Mouse (Mus musculus): ENCODE measurements at regions not wholly inside any gene's neighbourhood (a gene's known extent, or its start where the extent isn't known, plus 50 kb on each side); places are given as distances from the start of the nearest gene placed in this dataset.

DNA sequence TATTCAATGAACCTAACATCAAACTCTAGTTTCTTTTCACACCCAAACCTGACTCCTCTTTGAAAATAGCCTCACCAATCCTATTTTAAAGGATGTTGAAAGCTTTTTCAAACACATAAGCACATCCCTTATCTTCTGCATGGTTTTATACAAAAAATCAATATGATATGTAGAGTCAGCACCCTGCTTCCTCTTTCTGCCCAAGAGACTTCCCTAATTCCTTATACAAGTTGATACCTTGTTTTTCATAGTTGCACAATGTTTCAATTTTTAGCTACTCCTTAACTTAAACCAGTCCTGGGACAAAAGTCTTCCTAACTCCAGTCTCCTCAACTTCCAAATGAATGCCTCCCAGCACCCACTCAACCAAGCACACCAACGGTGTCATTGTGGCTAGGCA is 266.1 kb upstream of the Dynlrb2 start:
- no peaks in the 10 kb centered on the region for H3K36me3 ChIP-seq (ENCODE audit: control insufficient read depth, insufficient read depth, low read length)
- H3K27me3 ChIP-seq (replicated peaks; ENCODE audit: control insufficient read depth, insufficient read depth, low read length) = no peaks in the 10 kb centered on the region
- no peaks in the 10 kb centered on the region for H3K9me3 ChIP-seq (ENCODE audit: control insufficient read depth, low read length)
- ATAC-seq = no peak
- WGBS = 97% methylated on average over 1 of the region's 1 CpGs
- H3K27ac ChIP-seq (ENCODE audit: low read depth, low read length) = no peak overlapping the region
- H3K4me1 ChIP-seq (ENCODE audit: control insufficient read depth, insufficient read depth, low read depth, low read length) = no peaks in the 10 kb centered on the region; the same call in 1 of the 2 replicates
- H3K4me3 ChIP-seq (ENCODE audit: low read length) = no peak overlapping the region
- no peak overlapping the region for H3K4me2 ChIP-seq (ENCODE audit: low read length)
- H3K9ac ChIP-seq (ENCODE audit: low read depth, low read length) = no peak overlapping the region

DNA sequence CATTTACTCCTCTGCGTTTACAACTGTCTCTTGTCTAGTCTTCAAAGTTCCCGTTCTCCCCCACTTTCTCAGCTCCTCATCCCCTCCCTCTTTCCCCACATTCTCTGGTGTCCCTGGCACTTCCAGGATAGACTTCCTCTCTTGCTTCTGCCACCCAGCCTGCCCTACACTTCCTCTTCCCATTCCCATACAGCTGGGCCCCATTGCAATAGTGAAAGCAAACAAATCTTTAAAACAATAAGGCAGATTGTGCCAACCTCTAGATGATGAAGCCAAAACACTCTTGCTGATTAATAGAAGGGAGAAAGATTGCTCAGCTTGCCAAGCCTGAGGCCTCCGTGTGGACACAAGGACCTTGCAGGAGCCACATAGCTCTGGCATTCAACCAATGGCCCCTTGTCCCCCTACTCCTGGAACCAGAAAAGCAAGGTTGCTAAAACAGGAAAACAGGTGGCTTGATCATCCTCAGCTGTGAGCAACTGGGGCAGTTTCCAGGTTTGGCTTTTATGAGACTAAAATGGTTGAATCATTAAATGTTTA is 267.1 kb upstream of the Dynlrb2 start:
- H3K27me3 ChIP-seq (replicated peaks; ENCODE audit: control insufficient read depth, insufficient read depth, low read length) = no peaks in the 10 kb centered on the region
- ATAC-seq = no peak
- no peak overlapping the region for H3K4me3 ChIP-seq (ENCODE audit: low read length)
- H3K4me1 ChIP-seq (ENCODE audit: control insufficient read depth, insufficient read depth, low read depth, low read length) = no peaks in the 10 kb centered on the region
- no peak overlapping the region for H3K27ac ChIP-seq (ENCODE audit: low read depth, low read length)
- no peak overlapping the region for H3K9ac ChIP-seq (ENCODE audit: low read depth, low read length)
- WGBS = 75% methylated on average over 3 of the region's 3 CpGs
- no peak overlapping the region for H3K4me2 ChIP-seq (ENCODE audit: low read length)
- H3K9me3 ChIP-seq (ENCODE audit: control insufficient read depth, low read length) = no peaks in the 10 kb centered on the region
- no peaks in the 10 kb centered on the region for H3K36me3 ChIP-seq (ENCODE audit: control insufficient read depth, insufficient read depth, low read length)

DNA sequence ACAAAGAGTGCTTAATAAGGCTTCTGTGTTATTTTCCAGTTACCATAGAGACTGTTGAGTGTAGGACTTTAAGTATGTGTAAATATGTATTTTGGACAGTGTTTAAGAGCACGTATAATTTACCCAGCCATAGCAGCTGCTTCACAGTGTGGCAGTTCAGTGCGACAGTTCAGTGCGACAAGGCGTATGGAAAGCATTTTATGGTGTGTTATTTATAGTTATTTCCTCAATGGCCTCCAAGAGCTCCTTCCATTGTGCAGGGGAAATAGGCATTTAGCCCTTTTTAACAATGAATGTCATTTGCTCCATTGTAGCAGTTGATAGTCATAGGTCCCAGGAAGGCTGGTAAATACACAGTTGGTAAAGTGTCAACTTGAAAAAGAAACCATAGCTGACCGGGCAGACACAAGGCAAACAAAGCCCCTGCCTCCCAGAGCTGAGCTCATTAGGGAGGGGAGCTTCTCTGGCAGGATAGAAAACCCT is 275.1 kb upstream of the Dynlrb2 start:
- Histone ChIP-seq H3K27ac (ENCODE audit: low read depth, low read length) (no peak overlapping the region), H3K4me3 (ENCODE audit: low read length) (no peak overlapping the region), H3K36me3 (ENCODE audit: control insufficient read depth, insufficient read depth, low read length) (no peaks in the 10 kb centered on the region), H3K9me3 (ENCODE audit: control insufficient read depth, low read length) (no peaks in the 10 kb centered on the region), H3K9ac (ENCODE audit: low read depth, low read length) (no peak overlapping the region), H3K4me1 (ENCODE audit: control insufficient read depth, insufficient read depth, low read depth, low read length) (no peaks in the 10 kb centered on the region), H3K27me3 (replicated peaks; ENCODE audit: control insufficient read depth, insufficient read depth, low read length) (no peaks in the 10 kb centered on the region), H3K4me2 (ENCODE audit: low read length) (no peak overlapping the region)
- WGBS = 15% methylated on average over 5 of the region's 5 CpGs
- no peak for ATAC-seq

DNA sequence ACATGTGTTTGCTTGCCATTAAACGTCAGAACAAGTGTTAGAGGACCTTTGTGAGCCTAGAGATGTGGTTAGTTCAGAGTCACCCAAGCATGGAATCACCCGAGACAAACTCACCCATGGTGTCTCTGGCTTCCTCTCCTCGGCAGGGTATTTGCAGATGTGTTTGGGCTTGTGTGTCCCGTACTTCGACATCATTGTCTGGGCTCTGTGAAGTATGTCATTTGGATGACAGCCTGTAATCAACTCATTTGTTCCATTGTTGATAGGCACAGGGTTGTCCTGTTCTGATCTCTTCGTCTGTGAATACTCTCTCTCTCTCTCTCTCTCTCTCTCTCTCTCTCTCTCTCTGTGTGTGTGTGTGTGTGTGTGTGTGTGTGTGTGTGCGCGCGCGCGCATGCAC is 277.8 kb upstream of the Dynlrb2 start:
- WGBS = 65% methylated on average over 11 of the region's 11 CpGs
- H3K9me3 ChIP-seq (ENCODE audit: control insufficient read depth, low read length) = no peaks in the 10 kb centered on the region
- H3K4me1 ChIP-seq (ENCODE audit: control insufficient read depth, insufficient read depth, low read depth, low read length) = no peaks in the 10 kb centered on the region
- H3K27me3 ChIP-seq (replicated peaks; ENCODE audit: control insufficient read depth, insufficient read depth, low read length) = no peaks in the 10 kb centered on the region
- H3K4me2 ChIP-seq (ENCODE audit: low read length) = no peak overlapping the region
- no peak for ATAC-seq
- H3K4me3 ChIP-seq (ENCODE audit: low read length) = no peak overlapping the region
- no peaks in the 10 kb centered on the region for H3K36me3 ChIP-seq (ENCODE audit: control insufficient read depth, insufficient read depth, low read length)
- no peak overlapping the region for H3K27ac ChIP-seq (ENCODE audit: low read depth, low read length)
- no peak overlapping the region for H3K9ac ChIP-seq (ENCODE audit: low read depth, low read length)

DNA sequence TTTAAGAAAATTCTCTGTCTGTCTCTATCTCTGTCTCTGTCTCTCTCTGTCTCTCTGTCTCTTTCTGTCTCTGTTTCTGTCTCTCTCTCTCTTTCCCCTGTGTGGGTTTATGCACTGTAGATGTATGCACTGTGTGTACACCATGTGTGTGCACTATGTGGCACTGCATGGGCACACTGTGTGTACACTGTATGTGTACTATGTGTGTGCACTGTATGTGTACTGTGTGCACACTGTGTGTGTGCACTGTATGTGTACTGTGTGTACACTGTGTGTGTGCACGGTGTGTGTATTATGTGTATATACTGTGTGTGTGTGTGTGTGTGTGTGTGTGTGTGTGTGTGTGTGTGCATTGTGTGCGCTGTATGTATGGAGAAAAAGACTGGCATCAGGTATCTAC is 281.5 kb upstream of the Dynlrb2 start:
- no peak overlapping the region for H3K4me2 ChIP-seq (ENCODE audit: low read length)
- no peak overlapping the region for H3K27ac ChIP-seq (ENCODE audit: low read depth, low read length)
- no peaks in the 10 kb centered on the region for H3K4me1 ChIP-seq (ENCODE audit: control insufficient read depth, insufficient read depth, low read depth, low read length)
- no peak overlapping the region for H3K4me3 ChIP-seq (ENCODE audit: low read length)
- ATAC-seq = no peak
- H3K9me3 ChIP-seq (ENCODE audit: control insufficient read depth, low read length) = no peaks in the 10 kb centered on the region
- no peak overlapping the region for H3K9ac ChIP-seq (ENCODE audit: low read depth, low read length)
- no peaks in the 10 kb centered on the region for H3K36me3 ChIP-seq (ENCODE audit: control insufficient read depth, insufficient read depth, low read length)
- H3K27me3 ChIP-seq (replicated peaks; ENCODE audit: control insufficient read depth, insufficient read depth, low read length) = no peaks in the 10 kb centered on the region
- 100% methylated on average over 2 of the region's 2 CpGs for WGBS

DNA sequence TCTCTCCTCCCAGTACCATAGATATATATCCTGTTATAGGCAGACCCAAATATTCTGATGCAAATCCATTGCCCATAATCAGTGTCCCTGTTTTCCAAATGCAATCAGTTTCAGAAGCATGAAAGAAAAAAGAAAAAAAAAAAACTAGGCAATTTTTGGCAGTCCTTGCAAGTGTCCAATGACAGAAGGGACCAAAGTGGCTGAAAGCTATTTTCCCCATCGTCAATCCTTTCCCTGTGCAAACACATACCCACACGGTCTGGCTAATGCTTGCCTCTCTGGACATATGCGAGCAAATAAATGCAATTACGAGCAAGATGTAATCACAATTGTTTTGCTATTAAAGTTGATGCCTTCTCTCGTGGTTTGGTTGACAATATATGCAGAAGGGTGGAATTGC is 288.9 kb upstream of the Dynlrb2 start:
- no peaks in the 10 kb centered on the region for H3K36me3 ChIP-seq (ENCODE audit: control insufficient read depth, insufficient read depth, low read length)
- H3K9me3 ChIP-seq (ENCODE audit: control insufficient read depth, low read length) = no peaks in the 10 kb centered on the region
- H3K9ac ChIP-seq (ENCODE audit: low read depth, low read length) = no peak overlapping the region
- H3K4me1 ChIP-seq (ENCODE audit: control insufficient read depth, insufficient read depth, low read depth, low read length) = no peaks in the 10 kb centered on the region
- no peak overlapping the region for H3K27ac ChIP-seq (ENCODE audit: low read depth, low read length)
- H3K27me3 ChIP-seq (replicated peaks; ENCODE audit: control insufficient read depth, insufficient read depth, low read length) = no peaks in the 10 kb centered on the region
- H3K4me2 ChIP-seq (ENCODE audit: low read length) = no peak overlapping the region
- no peak for ATAC-seq
- WGBS = 76% methylated on average over 5 of the region's 5 CpGs
- H3K4me3 ChIP-seq (ENCODE audit: low read length) = no peak overlapping the region

DNA sequence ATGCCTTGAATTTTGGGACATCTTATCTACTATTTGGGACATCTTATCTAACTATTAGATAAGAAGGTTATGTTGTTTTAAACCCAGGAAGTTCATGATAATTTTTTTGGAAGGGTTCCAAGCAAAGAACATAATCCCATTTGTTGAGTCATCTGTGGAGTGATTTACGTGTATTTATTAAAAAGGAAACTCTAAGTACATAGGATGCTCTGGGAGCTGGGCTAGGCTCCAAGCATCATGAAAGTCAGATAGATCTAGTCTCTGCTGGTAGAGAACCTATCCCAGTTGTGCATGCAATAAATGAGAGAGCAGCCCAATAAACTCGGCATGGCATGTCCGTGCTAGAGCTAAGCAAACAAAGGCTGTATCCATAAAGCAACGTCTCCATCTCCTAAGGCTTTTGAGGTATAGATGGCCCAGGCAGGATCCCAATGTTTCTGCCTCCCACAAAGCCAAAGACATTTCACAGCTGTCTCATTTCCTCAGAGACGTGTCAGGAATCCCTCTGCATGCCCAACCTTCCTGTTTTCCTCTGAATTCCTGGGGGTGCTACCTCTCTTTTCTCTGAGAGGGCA is 289.4 kb upstream of the Dynlrb2 start:
- Histone ChIP-seq H3K9me3 (ENCODE audit: control insufficient read depth, low read length) (no peaks in the 10 kb centered on the region), H3K36me3 (ENCODE audit: control insufficient read depth, insufficient read depth, low read length) (no peaks in the 10 kb centered on the region), H3K27ac (ENCODE audit: low read depth, low read length) (no peak overlapping the region), H3K27me3 (replicated peaks; ENCODE audit: control insufficient read depth, insufficient read depth, low read length) (no peaks in the 10 kb centered on the region), H3K9ac (ENCODE audit: low read depth, low read length) (no peak overlapping the region), H3K4me2 (ENCODE audit: low read length) (no peak overlapping the region), H3K4me1 (ENCODE audit: control insufficient read depth, insufficient read depth, low read depth, low read length) (no peaks in the 10 kb centered on the region), H3K4me3 (ENCODE audit: low read length) (no peak overlapping the region)
- WGBS = 68% methylated on average over 5 of the region's 5 CpGs
- no peak for ATAC-seq

DNA sequence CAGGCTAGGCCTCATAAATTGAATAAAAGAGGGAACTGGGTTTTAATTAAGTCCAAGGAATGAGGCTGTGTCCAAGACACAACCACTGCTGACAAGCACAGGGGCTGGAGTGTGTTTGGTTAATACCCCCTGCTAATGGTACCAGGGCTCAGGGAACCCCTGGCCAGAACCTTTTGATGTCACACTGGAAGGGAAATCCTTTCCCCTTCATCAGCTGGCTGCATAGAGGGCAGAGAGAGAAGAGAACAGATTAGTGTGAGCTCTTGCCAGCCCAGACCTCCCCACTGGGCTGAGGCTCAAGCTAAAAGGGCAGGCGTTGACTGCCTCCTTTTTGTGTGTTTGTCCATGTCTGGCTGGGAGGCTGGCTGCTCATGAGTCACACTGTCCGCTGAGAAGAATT is 301.1 kb upstream of the Dynlrb2 start:
- Histone ChIP-seq H3K9me3 (ENCODE audit: control insufficient read depth, low read length) (peaks cover 4% of the 10 kb centered on the region; the same call in 1 of the 2 replicates), H3K9ac (ENCODE audit: low read depth, low read length) (no peak overlapping the region), H3K4me1 (ENCODE audit: control insufficient read depth, insufficient read depth, low read depth, low read length) (no peaks in the 10 kb centered on the region), H3K4me2 (ENCODE audit: low read length) (no peak overlapping the region), H3K4me3 (ENCODE audit: low read length) (no peak overlapping the region), H3K27me3 (replicated peaks; ENCODE audit: control insufficient read depth, insufficient read depth, low read length) (no peaks in the 10 kb centered on the region), H3K36me3 (ENCODE audit: control insufficient read depth, insufficient read depth, low read length) (no peaks in the 10 kb centered on the region), H3K27ac (ENCODE audit: low read depth, low read length) (no peak overlapping the region)
- peak; percentile 71 for ATAC-seq
- 21% methylated on average over 2 of the region's 2 CpGs for WGBS

DNA sequence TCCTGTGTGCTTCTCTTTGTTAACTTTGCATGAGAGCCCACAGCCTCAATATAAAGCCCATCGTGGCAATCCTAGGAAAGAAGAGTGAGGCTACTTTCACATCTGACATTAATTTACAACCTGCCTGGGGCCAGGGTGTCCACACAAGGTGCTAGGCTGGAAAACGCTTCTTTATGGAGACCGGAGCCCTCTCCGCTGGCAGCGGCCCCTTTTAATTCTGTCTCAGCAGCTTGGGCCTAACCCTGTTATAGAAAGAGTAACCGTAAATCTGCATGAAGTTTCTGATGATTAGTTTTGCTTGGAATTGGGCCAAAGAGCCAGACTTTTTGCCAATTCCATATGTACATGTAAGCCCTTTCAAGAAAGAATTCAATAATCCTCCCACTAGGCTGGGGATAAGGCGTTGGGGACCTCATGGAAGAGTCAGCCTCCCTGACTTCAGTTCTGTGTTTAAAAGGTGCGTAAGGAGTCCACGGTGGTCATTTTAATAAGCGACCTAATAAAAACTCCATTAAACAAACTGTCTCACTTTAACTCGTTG is 304.2 kb upstream of the Dynlrb2 start:
- no peak for ATAC-seq
- H3K9me3 ChIP-seq (ENCODE audit: control insufficient read depth, low read length) = no peaks in the 10 kb centered on the region
- no peak overlapping the region for H3K9ac ChIP-seq (ENCODE audit: low read depth, low read length)

More for the DNA sequence above, 304.2 kb upstream of the Dynlrb2 start:
- Histone ChIP-seq H3K27ac (ENCODE audit: low read depth, low read length) (no peak overlapping the region), H3K36me3 (ENCODE audit: control insufficient read depth, insufficient read depth, low read length) (no peaks in the 10 kb centered on the region), H3K4me1 (ENCODE audit: control insufficient read depth, insufficient read depth, low read depth, low read length) (no peaks in the 10 kb centered on the region), H3K4me3 (ENCODE audit: low read length) (no peak overlapping the region), H3K4me2 (ENCODE audit: low read length) (no peak overlapping the region), H3K27me3 (replicated peaks; ENCODE audit: control insufficient read depth, insufficient read depth, low read length) (no peaks in the 10 kb centered on the region)
- 68% methylated on average over 11 of the region's 11 CpGs for WGBS

Measured in hindbrain, embryonic 16.5 days (tissue).